Mouse (Mus musculus): ENCODE measurements at regions not wholly inside any gene's neighbourhood (a gene's known extent, or its start where the extent isn't known, plus 50 kb on each side); places are given as distances from the start of the nearest gene placed in this dataset.

GRCm38 (mm10) chr6:31285064-31285463 is 113.5 kb upstream of the Mkln1 start:
- no peak for TF ChIP-seq CTCF (IDR thresholded peaks at IDR 0.05; ENCODE audit: low read depth, low read length)
- no peak for TF ChIP-seq POLR2A (IDR thresholded peaks at IDR 0.05; ENCODE audit: insufficient read depth, low read length)
